Mouse (Mus musculus) myocyte (in vitro differentiated cells): ENCODE data around the gene Olfr51. TPM values are rescaled to one million over a fixed set of nuclear protein-coding genes. Genes with fewer than 3 reads are reported as not detected.
"Not testable (repeated sequence)": the region's sequence is repeated elsewhere in the genome, so short reads cannot be mapped to it uniquely, and the experiment has no call there.

Source experiments
- H3K27me3 ChIP-seq: one replicate; pipeline ENCODE4 v1.6.1; 2011; ENCODE audit not compliant: control insufficient read depth, insufficient read depth, insufficient read length
- H3K36me3 ChIP-seq: one replicate; pipeline ENCODE4 v1.6.1; 2011; ENCODE audit not compliant: control insufficient read depth, insufficient read depth
- H3K4me2 ChIP-seq: one replicate; pipeline ENCODE4 v1.6.1; 2011; ENCODE audit warnings: low read depth, control low read depth
- H3K4me3 ChIP-seq: one replicate; pipeline ENCODE4 v1.5.1; 2011; ENCODE audit warnings: mild to moderate bottlenecking, control low read depth, moderate library complexity
- H3K79me2 ChIP-seq: one replicate; pipeline ENCODE4 v1.6.1; 2011; ENCODE audit not compliant: control insufficient read depth, insufficient read depth
- H3ac ChIP-seq: one replicate; pipeline ENCODE4 v1.6.1; 2011; ENCODE audit not compliant: control insufficient read depth, insufficient read length
- CEBPB ChIP-seq: IDR thresholded peaks from 2 replicates; pipeline ENCODE4 v1.6.1; 2011; ENCODE audit warnings: mild to moderate bottlenecking, moderate library complexity; ENCODE audit not compliant: poor library complexity, insufficient read depth, severe bottlenecking
- E2F4 ChIP-seq: IDR thresholded peaks from one replicate; pipeline ENCODE4 v1.6.1; 2011; ENCODE audit warnings: mild to moderate bottlenecking, control low read depth, moderate library complexity; ENCODE audit not compliant: insufficient read depth
- MAX ChIP-seq: IDR thresholded peaks from one replicate; pipeline ENCODE4 v1.6.1; 2011; ENCODE audit warnings: low read depth, mild to moderate bottlenecking, control low read depth
- MYOD1 ChIP-seq, 3 experiments: IDR thresholded peaks; one replicate each; pipeline ENCODE4 v1.6.1; 2011; ENCODE audit warnings: control low read depth in 2 of 3, low read depth in 2 of 3, mild to moderate bottlenecking in 2 of 3, moderate library complexity in 1 of 3; ENCODE audit not compliant: insufficient read length in 2 of 3, control insufficient read depth in 1 of 3
- MYOG ChIP-seq, 3 experiments: IDR thresholded peaks; one replicate each; pipeline ENCODE4 v1.6.1; 2011; ENCODE audit warnings: control low read depth in 2 of 3, low read depth in 2 of 3, mild to moderate bottlenecking in 2 of 3; ENCODE audit not compliant: insufficient read length in 2 of 3, control insufficient read depth in 1 of 3, insufficient read depth in 1 of 3
- POLR2A ChIP-seq: IDR thresholded peaks from one replicate; pipeline ENCODE4 v1.6.1; 2011; ENCODE audit warnings: low read depth, mild to moderate bottlenecking, control low read depth, moderate library complexity; ENCODE audit not compliant: insufficient read length
- POLR2AphosphoS2 ChIP-seq: IDR thresholded peaks from one replicate; pipeline ENCODE4 v1.6.1; 2011; ENCODE audit warnings: low read depth, control low read depth; ENCODE audit not compliant: insufficient read length
- REST ChIP-seq: IDR thresholded peaks from one replicate; pipeline ENCODE4 v1.6.1; 2011; ENCODE audit warnings: mild to moderate bottlenecking, control low read depth, moderate library complexity; ENCODE audit not compliant: insufficient read depth, insufficient read length
- SRF ChIP-seq: IDR thresholded peaks from one replicate; pipeline ENCODE4 v1.6.1; 2011; ENCODE audit warnings: low read depth; ENCODE audit not compliant: control insufficient read depth, insufficient read length
- TCF12 ChIP-seq: IDR thresholded peaks from one replicate; pipeline ENCODE4 v1.6.1; 2011; ENCODE audit warnings: mild to moderate bottlenecking, control low read depth; ENCODE audit not compliant: poor library complexity, insufficient read depth, severe bottlenecking
- TCF3 ChIP-seq: IDR thresholded peaks from one replicate; pipeline ENCODE4 v1.6.1; 2011; ENCODE audit warnings: low read depth, control low read depth; ENCODE audit not compliant: insufficient read length
- USF1 ChIP-seq: IDR thresholded peaks from one replicate; pipeline ENCODE4 v1.6.1; 2011; ENCODE audit warnings: low read depth, mild to moderate bottlenecking, control low read depth, moderate library complexity
- polyA plus RNA-seq: library from polyadenylated mRNA; unstranded; fragments of >200 nt; fragmentation: generic; extraction: Trizol; gene quantifications from one replicate; pipeline ENCODE4 v1.2.1, GENCODE M21; 2012; ENCODE audit warnings: missing spikeins

The Olfr51 gene
- polyA plus RNA-seq, 1 experiment: not detected

- Histone ChIP-seq H3K4me3 (no peak overlapping the region), H3ac (no peak overlapping the region), H3K36me3 (no peaks in the 10 kb centered on the region), H3K27me3 (no peaks in the 10 kb centered on the region), H3K79me2 (no peaks in the 10 kb centered on the region), H3K4me2 (no peak overlapping the region)
- TF ChIP-seq SRF (no peak), E2F4 (no peak), MYOD1 (IDR thresholded peaks at IDR 0.05; ENCODE audit: control insufficient read depth in 1 of 3, insufficient read length in 2 of 3, low read depth in 2 of 3) (no peak), POLR2A (no peak), POLR2AphosphoS2 (no peak), REST (no peak), USF1 (no peak), TCF12 (no peak), MAX (no peak), CEBPB (no peak), MYOG (IDR thresholded peaks at IDR 0.05; ENCODE audit: control insufficient read depth in 1 of 3, insufficient read depth in 1 of 3, insufficient read length in 2 of 3, low read depth in 2 of 3) (no peak), TCF3 (no peak)
Observed at GRCm38 (mm10) chr11:51030225-51030624, 26.8 kb downstream of the Olfr51 start.

GRCm38 (mm10) chr11:51032851-51033250 lies 29.5 kb downstream of the Olfr51 start:
- no peaks in the 10 kb centered on the region for H3K79me2 ChIP-seq
- H3ac ChIP-seq: no peak overlapping the region
- no peak overlapping the region for H3K4me2 ChIP-seq
- TF ChIP-seq MYOG (IDR thresholded peaks at IDR 0.05; ENCODE audit: control insufficient read depth in 1 of 3, insufficient read depth in 1 of 3, insufficient read length in 2 of 3, low read depth in 2 of 3) (no peak), REST (no peak), SRF (no peak), POLR2AphosphoS2 (no peak), MAX (no peak), CEBPB (no peak), USF1 (no peak), MYOD1 (IDR thresholded peaks at IDR 0.05; ENCODE audit: control insufficient read depth in 1 of 3, insufficient read length in 2 of 3, low read depth in 2 of 3) (no peak), POLR2A (no peak), TCF12 (no peak), E2F4 (no peak), TCF3 (no peak)
- H3K4me3 ChIP-seq: no peak overlapping the region
- H3K27me3 ChIP-seq: no peaks in the 10 kb centered on the region
- H3K36me3 ChIP-seq: no peaks in the 10 kb centered on the region

DNA sequence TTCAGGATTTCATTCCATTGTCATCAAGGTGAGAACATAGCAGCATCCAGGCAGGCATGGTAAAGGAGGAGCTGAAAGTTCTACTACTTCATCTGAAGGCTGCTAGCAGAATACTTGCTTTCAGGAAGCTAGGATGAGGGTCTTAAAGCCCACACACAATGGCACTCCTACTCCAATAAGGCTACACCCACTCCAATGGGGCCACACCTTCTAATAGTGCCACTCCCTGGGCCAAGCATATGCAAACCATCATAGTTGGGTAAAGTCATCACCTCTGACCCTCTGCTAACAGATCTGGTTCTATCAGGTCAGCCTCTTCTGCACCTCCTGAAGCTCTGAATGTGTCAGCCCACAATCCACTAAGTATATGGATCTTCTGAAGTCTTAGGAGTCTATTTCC lies 30.7 kb downstream of the Olfr51 start:
- not testable (repeated sequence) for H3K36me3 ChIP-seq, H3K27me3 ChIP-seq, H3K4me2 ChIP-seq, H3ac ChIP-seq, H3K4me3 ChIP-seq, H3K79me2 ChIP-seq

GRCm38 (mm10) chr11:51035951-51036350 lies 32.6 kb downstream of the Olfr51 start:
- H3K27me3 ChIP-seq: no peaks in the 10 kb centered on the region
- no peak for TF ChIP-seq TCF12
- TF ChIP-seq TCF3: no peak
- no peak for TF ChIP-seq SRF
- no peak for TF ChIP-seq E2F4
- TF ChIP-seq POLR2AphosphoS2: no peak
- TF ChIP-seq MYOG (IDR thresholded peaks at IDR 0.05; ENCODE audit: control insufficient read depth in 1 of 3, insufficient read depth in 1 of 3, insufficient read length in 2 of 3, low read depth in 2 of 3): no peak
- no peak for TF ChIP-seq CEBPB
- no peak for TF ChIP-seq POLR2A
- TF ChIP-seq REST: no peak
- TF ChIP-seq MAX: no peak
- no peak for TF ChIP-seq USF1
- TF ChIP-seq MYOD1 (IDR thresholded peaks at IDR 0.05; ENCODE audit: control insufficient read depth in 1 of 3, insufficient read length in 2 of 3, low read depth in 2 of 3): no peak
- H3K79me2 ChIP-seq: no peaks in the 10 kb centered on the region
- H3K4me2 ChIP-seq: no peak overlapping the region
- no peak overlapping the region for H3ac ChIP-seq
- no peaks in the 10 kb centered on the region for H3K36me3 ChIP-seq
- no peak overlapping the region for H3K4me3 ChIP-seq

DNA sequence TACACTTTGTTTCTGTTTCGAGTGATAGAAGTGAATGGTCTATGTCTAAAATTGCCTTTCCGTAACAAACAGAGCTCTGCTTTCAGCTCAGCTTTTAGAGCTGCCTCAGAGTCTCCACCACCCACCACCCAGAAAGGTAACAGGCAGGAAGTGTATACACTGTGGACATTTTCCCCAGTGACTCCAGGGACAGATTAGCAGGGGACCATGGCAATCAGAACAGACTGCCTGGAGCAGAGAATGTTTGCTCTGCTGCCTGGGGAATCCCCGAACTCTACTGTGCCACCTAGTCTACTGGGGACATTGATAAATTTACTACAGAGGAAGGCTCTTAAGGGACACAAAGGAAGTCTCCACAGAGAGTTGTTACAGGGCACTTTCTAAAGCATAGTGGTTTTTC lies 41.4 kb downstream of the Olfr51 start:
- H3ac ChIP-seq, H3K36me3 ChIP-seq, H3K4me3 ChIP-seq, H3K79me2 ChIP-seq, H3K4me2 ChIP-seq, H3K27me3 ChIP-seq: not testable (repeated sequence)

GRCm38 (mm10) chr11:51047809-51048208 lies 44.4 kb downstream of the Olfr51 start, which contains the start of gene Olfr1375:
Gene Olfr1375, plus strand, starts transcription at chr11:51048109.
- not testable (repeated sequence) for H3K27me3 ChIP-seq, H3K4me3 ChIP-seq, H3K4me2 ChIP-seq, H3K36me3 ChIP-seq, H3ac ChIP-seq, H3K79me2 ChIP-seq
